Mouse (Mus musculus): ENCODE results near the gene Pard6b. TPM values are rescaled to one million over a fixed set of nuclear protein-coding genes. Genes with fewer than 3 reads are reported as not detected.
A peak's percentile ranks its signal among the peaks of the same experiment; 100 is the strongest.
"Not testable (repeated sequence)": the region's sequence is repeated elsewhere in the genome, so short reads cannot be mapped to it uniquely, and the experiment has no call there.

The Pard6b gene
- total RNA-seq, 2 experiments from 2014 or later: 4.1 to 4.3 TPM

DNA sequence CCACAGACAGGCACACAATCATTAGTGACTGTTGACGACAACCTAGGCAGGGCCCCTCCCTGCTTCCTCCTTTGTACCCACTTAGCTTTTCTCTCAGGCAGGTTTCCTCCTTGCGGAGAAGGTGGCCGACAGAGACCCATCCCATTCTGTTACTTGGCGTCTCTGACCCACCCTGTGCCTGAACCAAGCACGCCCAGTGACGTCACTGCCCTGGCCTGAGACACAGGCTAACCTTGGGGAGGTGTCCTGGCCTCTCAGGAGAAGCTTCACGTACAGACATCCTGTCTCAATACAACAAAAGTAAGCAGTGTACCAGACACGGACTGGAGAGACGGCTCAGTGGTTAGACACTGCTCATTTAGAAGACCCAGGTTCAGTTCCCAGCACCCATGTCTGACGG lies 22.5 kb downstream of the Pard6b start:
- DNase-seq: no peak

DNA sequence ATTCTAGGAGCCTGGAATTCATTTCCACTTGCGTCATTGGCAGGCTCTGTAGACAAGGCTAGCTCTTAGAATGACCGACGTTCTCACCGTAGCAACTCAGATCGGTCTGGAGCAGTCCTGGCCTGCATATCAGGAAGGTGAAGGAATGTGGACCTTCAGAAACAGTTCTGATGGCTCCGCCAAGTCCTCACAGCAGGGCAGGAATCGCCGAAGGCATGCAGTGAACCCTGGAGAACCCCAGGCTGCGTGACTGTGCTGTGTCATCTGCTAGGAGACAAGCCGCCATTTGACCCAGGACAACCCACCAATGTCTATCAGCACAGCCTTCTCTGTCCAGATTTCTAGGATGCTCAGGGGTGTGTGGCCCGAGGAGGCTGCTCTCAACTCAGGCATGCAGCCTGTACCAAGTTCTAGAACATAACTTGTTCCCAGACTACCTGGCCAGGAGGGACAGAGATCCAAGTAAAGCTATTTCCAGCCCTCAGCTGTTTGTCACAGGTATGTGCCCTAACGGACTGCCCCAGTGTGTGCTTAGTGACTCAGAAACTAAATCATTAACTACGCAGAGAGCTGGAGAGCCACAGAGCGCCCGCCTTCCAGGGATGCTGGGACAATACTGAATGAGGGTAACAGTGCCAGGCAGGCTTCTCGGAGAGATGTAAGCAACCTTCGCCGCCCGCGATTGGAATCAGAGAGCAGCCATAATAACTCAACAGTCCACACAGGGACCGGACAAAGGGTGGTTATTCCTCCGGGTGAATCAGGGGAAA lies 23.8 kb downstream of the Pard6b start:
- no peak for DNase-seq

DNA sequence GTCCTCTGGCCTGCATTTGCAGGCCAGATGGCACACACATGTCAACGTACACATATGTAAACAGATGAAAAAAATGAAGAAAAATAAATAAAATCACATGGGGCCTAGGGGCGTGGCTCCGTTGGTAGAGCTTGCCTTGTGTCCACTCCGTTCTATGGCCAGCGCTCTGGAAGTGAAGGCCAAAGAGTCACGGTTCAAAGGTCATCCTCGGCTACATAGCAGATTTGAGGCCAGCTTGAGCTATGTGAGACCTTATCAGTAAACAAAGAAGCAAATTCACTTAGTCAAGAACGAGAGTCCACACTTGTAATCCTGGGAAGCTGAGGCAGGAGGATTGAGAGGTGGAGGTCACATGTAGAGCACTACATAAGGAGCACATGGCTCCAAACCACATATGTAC lies 24.5 kb downstream of the Pard6b start:
- no peak for DNase-seq

DNA sequence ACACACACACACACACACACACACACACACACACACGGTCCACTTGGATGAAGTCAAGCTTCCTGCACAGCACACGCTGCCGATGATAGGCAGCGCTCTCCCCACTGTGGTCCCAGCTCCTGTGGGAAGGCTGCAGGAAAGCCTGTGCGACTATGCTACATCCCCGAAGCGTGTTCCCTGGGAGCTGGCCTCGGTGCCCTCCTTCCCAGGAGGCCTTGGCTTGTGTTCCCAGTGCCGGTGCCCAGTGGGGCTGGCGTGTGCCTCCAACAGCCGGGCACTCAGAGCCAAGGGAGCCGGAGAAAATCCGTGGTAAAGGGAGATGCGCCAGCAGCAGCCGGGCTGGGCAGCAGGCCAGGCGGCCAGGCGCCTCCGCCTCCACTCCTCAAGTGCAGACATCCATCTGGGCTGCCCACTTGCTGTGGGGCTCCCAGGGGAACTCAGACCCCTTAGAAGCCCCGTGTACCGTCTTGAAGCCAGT lies 25.9 kb downstream of the Pard6b start:
- DNase-seq: peak; percentile 89 to 90

DNA sequence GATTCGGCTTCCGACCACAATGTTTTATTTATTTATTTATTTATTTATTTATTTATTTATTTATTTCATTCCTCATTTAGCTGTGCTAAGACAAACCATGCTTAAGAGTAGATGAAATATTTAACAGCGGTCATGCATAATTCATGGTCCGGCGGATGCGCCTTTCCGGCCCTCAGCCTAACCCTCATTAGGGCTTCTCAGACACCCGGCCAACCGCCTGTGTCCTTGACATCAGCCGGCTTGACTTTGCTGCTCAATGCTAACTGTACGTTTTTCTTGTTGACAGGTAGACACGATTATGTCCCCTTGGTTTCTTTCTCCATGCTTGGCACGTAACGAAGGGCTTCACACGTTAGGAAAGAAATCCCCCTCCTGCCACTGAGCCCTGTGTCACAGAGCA lies 26.6 kb downstream of the Pard6b start:
- no peak for DNase-seq

DNA sequence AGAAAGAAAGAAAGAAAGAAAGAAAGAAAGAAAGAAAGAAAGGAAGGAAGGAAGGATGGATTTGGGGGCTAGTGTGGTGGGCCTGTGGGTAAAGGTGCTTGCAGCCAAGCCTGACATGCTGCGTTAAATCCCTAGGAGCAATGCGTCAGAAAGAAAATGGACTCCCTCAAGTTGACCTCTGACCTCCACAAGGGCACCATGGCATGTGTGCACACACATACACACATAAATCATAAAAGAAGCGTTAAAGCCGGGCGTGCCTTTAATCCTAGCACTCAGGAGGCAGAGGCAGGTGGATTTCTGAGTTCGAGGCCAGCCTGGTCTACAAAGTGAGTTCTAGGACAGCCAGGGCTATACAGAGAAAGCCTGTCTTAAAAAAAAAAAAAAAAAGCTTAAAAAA lies 27.1 kb downstream of the Pard6b start:
- DNase-seq: not testable (repeated sequence)

DNA sequence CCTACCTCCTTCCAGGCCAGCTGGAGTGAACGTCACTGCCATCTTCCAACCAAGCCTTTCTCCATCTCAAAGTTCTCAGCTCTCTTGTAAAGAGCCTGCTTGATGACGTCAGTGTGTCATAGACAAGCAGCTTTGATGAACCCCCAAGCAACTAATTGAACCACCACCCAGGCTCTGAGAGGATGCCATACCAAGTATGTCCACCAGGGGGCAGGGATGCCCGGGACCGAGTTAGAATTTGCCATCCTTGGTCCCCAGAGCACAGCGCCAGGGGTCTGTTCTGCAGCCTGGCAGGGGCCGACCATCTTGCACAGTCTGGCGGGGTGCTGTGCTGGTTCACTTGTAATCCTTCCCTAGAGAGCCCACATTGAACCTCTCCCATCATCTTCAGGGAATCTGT lies 31.1 kb downstream of the Pard6b start:
- peak; percentile 53 to 66 for DNase-seq

DNA sequence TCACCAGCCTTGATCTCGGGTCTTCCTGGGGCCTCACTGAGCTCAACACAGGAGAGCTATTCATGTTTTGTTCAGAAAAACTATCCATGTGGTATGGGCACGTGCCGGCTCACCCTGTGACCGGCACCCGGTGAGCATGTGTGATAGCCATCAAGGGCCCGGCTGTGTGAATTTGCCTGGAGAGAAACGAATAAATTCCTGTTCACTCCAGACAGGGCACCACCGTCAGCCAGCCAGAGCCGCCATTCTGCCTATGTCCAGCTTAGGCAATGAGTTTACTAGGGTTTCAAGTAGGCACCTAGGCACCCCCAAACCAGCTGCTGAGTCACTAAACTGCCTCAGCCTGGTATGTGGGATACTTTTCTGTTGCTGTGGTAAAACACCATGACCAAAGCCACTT lies 32.5 kb downstream of the Pard6b start:
- DNase-seq: no peak

DNA sequence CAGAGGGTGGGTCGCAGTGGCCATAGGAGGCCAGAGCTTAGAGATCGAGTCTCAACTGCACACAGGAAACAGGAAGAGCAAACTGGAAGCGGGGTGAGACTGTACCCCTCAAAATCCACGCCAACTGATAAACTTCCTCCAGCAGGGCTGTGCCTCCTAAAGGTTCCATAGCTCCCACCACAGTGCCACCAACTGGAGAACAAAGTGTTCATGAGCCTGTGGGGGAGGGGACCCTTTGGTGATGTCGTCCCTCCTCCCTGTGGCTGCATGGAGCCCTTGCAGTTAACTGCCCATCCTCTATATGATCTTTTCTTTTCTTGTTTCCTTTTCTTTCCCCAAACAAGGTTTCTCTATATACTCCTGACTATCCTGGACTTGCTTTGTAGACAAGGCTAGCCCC lies 32.9 kb downstream of the Pard6b start:
- no peak for DNase-seq

DNA sequence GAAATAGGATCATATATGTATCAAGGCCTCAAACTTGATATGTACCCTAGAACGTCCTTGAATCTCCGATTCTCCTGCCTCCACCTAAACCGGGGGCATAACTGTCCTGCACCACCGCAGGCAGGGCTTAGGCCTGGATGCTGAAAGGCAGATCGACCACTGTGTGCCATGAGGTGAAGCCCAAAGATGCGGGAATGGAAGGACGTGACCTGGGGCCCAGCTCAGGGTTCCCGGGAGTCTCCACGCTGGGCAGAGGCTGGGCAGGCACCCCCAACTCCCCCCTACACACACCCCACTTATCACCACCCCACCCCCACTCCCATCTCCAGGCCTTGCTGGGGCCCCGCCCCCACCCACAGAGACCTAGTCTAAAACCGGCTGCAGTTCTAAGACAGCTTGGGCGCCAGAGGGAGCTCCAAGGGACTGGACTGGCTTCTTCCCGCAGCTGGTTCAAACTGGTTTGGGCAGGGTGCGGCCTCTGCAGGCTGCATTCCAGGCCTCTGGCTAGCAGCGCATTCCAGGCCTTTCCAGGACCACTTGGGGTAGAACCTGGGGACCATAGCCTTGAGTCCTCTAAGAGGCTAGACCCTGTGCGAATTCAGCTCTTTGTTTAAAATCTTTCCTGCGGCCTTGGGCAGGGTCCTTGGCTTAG lies 34.0 kb downstream of the Pard6b start:
- DNase-seq: peak; percentile 40 to 49

DNA sequence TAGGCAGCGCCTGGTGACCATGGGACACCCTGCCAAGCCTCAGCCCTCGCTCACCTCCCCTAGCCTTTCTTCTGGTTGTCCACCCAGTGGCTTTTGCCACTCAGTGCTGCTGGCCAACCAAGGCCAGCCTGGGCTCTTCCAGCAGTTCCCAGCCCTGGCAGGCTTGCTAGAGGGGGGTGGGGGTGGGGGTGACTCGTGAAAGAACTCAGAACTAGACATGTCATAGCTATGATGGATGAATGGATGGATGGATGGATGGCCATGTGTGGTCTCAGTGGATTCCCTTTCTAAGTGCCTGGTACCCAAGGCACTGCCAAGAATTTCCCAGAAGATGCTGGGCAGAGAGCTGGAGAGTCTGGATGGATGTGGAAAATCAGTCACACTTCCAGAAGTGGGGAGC lies 35.0 kb downstream of the Pard6b start:
- no peak for DNase-seq

DNA sequence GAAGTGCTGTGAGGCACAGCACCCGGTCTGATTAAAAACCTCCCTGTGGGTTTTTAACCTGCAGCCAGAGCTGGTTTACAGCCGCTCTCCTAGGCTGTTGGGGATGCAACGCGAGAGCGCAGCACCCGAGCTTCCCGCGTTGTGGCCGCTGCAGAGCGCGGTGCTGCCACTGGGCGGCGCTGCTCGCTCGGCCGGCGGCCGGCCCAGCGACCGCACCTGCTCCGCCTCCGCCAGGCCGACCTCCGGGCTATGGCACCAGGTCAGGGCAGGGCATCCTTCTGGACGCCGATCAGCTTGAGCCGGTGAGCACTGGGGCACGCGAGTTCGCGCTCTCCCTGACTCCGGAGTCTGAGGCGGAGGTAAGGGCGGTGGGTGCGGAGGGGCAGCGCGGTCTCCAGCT lies 36.3 kb downstream of the Pard6b start:
- peak; percentile 55 to 67 for DNase-seq

DNA sequence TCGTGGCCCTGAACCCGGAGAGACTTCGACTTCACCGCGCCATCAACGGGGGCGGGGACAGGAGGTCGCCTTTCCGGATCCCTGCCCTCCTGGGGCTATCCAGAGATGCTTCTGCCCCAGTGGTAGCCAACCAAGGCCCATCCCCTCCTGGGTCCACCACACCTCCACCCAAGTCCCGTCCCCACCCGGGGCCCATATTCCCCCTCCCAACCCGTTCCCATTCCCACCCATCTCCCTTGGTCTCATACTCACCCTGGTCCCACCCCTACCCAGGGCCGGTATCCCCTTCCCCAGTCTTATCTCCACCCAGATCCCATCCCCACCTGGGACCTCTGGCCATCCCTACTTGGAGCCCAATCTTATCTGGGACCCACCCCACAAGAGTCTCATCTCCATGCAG lies 36.7 kb downstream of the Pard6b start:
- no peak for DNase-seq

DNA sequence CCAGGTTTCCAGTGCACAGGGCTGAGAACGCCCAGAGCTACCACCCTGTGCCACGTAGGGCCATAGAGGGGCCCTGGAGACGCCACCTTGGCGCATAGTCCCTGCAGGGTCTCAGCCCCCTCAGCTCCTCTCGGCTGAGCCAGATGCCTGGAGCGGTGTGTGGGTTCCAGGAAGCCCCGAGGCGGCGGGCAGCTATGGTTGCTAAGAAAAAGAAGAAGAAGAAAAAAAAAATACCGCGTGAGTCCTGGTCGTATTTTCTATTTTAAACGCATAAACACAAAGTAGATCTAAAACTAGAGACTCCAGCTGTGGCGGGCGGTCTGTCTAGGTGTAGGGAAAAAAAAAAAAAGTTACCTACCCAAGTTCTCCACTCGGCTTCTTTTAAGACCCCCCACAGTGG lies 37.2 kb downstream of the Pard6b start:
- no peak for DNase-seq

DNA sequence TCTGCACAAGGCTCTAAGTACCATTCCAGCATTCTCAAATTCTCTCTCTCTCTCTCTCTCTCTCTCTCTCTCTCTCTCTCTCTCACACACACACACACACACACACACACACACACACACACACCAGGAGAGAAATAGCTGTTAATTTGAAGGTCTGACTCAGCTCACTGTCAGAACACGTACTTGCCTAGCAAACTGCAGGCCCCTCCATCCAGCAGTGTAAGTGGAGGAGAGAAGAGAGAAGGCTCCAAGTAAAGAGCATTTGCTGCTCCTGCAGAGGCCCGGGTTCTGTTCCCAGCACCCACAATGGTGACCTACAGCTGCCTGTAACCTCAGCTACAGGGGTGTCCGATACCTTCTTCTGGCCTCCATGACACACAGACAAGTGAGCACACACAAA lies 37.7 kb downstream of the Pard6b start:
- DNase-seq: no peak

DNA sequence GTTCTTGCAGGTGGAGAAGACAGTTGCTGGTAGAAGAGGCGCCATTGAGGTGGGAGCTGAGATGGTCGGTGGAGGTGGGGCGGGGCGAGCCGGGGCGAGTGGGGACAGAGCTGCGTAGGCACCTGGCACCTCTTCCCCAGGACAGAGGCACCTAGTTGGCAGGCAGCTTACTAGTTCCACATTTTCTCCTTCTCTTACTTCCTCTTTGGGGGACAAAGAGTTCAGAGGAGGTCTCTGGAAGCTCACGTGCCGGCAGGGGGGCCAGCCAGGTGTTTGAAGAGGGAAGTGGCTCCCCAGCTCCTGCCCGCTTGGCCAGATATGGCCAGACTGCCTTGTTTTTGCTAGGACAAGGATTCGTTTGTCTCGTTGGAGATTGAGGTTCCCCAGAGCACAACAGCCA lies 38.3 kb downstream of the Pard6b start:
- DNase-seq: no peak

DNA sequence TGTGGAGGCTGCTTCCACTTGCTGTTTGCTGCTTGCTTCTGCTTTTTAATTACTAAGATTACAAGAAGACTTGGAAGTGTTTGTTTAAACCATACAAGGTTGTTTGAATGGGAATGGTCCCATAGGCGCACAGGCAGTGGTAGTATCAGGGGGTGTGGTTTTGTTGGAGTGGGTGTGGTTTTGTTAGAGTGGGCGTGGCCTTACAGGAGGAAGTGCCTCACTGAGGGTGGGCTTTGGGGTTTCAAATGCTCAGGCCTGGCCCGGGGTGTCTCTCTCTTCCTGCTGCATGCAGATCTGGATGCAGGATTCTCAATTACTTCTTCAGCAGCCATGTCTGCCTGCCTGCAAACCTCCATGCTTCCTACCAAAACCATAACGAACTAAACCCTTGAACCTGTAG lies 40.1 kb downstream of the Pard6b start:
- no peak for DNase-seq

DNA sequence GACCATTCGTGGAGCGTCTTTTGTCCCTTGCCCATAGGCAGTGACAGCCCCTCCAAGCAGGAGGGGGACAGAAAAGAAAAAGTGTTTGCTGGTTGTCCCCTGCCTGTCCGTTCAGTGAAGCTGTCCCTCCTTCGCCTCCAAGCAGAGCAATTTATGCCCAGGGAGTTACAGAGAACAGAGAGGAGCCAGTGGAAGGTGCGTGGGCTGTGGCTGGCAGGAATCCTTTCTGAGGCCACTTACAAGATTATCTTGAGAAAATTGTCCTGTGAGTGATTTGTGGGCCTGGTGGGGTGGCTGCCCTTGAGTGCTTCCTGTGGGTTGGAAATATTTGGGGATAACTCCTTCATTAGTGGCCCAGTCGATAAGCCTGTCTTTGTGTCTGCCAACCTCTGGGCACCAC lies 42.8 kb downstream of the Pard6b start:
- no peak for DNase-seq

DNA sequence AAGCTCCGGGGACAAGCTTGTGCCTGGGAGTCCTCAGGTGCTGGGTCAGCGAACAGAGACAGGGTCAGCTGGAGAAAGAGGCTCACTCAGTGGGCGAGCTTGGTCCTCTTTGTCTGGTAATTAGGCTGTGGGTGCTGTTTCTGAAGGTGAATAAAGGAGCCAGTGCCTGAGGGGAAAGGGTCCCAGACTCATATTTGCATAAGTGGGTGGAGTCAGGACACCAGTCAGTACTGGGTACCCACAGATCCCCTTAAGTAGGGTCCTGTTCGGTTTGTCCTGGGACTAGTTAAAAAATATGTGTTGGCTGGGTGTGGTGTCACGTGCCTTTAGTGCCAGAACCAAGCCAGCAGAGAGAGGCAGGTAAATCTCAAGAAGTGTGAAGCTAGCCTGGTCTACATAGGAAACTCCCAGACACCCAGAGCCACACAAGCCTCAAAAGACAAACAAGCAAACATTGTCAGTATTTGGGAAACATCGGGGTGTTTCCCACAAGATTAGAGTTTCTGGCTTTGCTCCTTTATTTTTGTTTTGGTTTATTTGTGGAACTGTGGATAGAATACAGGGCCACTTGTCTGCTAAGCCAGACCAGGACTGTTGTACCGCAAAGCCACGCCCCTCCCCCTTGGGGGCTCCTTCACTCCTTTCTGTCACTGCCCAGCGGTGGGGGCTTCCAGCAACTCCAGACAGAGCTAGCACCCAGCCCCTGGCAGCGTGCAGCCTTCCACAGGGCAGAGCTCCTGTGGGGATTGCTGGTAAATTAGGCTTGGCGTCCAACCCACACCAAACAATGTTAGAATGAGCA lies 44.7 kb downstream of the Pard6b start:
- DNase-seq: no peak

DNA sequence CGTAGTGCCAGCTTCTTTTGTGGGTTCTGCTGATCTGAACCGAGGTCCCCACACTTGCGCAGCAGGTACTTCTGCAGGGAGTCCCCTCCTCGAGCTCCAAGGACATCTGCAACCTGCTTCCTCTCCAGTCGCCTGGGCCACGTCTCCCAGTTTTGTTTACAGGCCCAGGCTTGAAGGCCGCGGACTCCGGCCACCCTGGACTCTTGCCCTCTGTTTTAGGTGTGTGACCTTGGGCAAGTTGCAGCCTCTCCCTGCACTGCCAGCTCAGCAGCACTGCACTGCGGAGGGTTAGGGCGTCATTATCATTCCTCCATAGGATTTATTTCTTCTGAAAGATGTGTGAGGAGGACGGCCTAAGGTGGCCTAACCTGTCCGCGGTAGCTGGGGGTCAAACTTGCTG lies 47.0 kb downstream of the Pard6b start:
- no peak for DNase-seq

DNA sequence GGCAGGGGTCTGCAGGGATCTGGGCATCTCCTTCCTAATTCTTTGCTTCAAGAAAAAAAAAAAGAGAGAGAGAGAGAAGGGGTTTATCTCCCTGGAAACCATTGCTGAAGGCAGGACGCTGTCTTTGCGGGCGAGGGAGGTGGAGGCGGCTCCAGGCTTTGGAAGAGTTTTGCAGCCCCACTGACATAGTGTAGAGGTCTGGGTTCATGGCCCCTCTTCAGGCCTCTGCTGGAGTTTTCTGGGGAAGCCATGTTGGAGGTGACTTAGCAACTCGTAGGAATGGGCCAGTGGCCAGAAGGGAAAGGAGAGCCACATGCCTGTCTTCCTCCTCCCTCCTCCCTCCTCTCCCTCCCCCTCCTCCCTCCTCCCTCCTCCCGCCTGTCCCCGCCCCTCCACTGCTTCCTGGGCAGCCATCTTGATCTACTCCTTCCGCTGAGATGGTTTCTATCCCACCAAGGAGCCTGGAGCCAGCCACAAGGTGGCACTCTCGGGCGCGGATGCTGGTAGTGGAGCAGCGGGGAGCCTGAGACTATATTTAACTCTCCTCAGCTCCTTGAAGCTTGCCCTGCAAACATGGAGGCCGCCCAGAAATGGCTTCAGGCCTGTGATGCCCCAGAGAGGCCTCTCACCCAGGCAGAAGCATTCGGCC lies 47.5 kb downstream of the Pard6b start:
- peak; percentile 73 to 80 for DNase-seq

DNA sequence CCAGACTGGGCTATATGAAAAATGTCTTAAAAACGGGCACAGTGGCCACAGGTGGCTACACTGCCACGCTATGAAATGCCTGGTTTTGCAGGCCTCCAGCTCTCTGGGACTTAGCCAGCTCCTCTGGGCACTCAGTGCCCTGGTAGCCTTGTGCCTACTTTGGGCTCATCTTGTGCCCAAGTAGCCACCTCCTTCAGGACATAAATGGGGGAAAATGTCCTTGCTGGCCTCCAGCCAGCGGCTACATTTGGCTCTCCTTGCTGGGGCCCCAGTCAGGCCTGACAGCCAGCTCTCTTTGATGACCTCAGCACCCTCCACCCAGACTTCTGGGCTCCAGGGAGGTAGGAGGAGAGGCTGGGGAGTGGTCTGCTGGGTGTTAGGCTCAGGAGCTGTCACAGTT lies 49.2 kb downstream of the Pard6b start:
- DNase-seq: no peak

DNA sequence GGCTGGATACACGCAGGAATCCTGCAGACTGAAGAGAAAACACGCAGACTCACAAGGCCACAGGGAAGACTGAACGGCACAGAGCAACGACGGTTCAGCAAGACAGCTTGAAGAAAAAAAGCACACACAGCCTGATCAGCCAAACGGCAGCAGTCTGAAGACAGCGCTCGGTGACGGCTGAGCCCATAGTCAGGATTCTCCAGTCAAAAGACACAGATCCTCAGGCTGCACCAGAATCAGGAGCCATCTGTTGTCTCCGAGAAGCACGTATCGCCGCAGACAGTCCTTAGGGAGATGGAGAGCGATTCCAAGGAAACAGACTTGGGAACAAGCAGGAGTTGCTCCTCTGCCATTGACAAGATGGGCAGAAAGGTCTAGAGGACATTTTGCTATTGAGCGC lies 56.4 kb downstream of the Pard6b start:
- peak; percentile 46 to 47 for DNase-seq
